Mouse (Mus musculus) forebrain, embryonic 12.5 days (tissue): ENCODE results near the gene Fam110a. TPM values are rescaled to one million over a fixed set of nuclear protein-coding genes. Genes with fewer than 3 reads are reported as not detected.
"Not testable (repeated sequence)": the region's sequence is repeated elsewhere in the genome, so short reads cannot be mapped to it uniquely, and the experiment has no call there.

Experiments used
- ATAC-seq: fragments of 200-750 bp; cut with Nextera tagmentation; 2 replicates; pipeline ENCODE4 v1.8.0; 2017; ENCODE audit warnings: moderate TSS enrichment; ENCODE audit not compliant: low FRiP score
- H3K27ac ChIP-seq: fragments of 300-500 bp; sonication (generic); 2 replicates; pipeline ENCODE4 v1.5.1; 2016; ENCODE audit warnings: mild to moderate bottlenecking
- H3K27me3 ChIP-seq: fragments of 300-500 bp; sonication (generic); 2 replicates; pipeline ENCODE4 v1.6.1; 2016; ENCODE audit warnings: mild to moderate bottlenecking
- H3K36me3 ChIP-seq: fragments of 300-500 bp; sonication (generic); replicated peaks from 2 replicates; pipeline ENCODE4 v1.6.1; 2016; ENCODE audit warnings: mild to moderate bottlenecking
- H3K4me1 ChIP-seq: fragments of 300-500 bp; sonication (generic); 2 replicates; pipeline ENCODE4 v1.6.1; 2016
- H3K4me2 ChIP-seq: fragments of 300-500 bp; sonication (generic); 2 replicates; pipeline ENCODE4 v1.6.1; 2016; ENCODE audit warnings: mild to moderate bottlenecking, moderate library complexity
- H3K4me3 ChIP-seq: fragments of 300-500 bp; sonication (generic); replicated peaks from 2 replicates; pipeline ENCODE4 v1.5.1; 2016; ENCODE audit warnings: mild to moderate bottlenecking
- H3K9ac ChIP-seq: fragments of 300-500 bp; sonication (generic); 2 replicates; pipeline ENCODE4 v1.6.1; 2016; ENCODE audit warnings: mild to moderate bottlenecking
- H3K9me3 ChIP-seq: fragments of 300-500 bp; sonication (generic); 2 replicates; pipeline ENCODE4 v1.6.1; 2016
- WGBS: fragments of 180-500 bp; shearing (Covaris S2); methylation state at CpG from one replicate; pipeline ENCODE4 v1.1.7; 2016; 5-methylcytosine and 5-hydroxymethylcytosine counted together
- polyA plus RNA-seq: library from polyadenylated mRNA; unstranded; fragments of >200 nt; fragmentation: Nextera tagmentation; extraction: Ambion mirVana; gene quantifications from 2 replicates; pipeline ENCODE4 v1.2.1, GENCODE M21; 2016

The Fam110a gene
- polyA plus RNA-seq, 1 experiment from 2014 or later: 90.2 TPM

DNA sequence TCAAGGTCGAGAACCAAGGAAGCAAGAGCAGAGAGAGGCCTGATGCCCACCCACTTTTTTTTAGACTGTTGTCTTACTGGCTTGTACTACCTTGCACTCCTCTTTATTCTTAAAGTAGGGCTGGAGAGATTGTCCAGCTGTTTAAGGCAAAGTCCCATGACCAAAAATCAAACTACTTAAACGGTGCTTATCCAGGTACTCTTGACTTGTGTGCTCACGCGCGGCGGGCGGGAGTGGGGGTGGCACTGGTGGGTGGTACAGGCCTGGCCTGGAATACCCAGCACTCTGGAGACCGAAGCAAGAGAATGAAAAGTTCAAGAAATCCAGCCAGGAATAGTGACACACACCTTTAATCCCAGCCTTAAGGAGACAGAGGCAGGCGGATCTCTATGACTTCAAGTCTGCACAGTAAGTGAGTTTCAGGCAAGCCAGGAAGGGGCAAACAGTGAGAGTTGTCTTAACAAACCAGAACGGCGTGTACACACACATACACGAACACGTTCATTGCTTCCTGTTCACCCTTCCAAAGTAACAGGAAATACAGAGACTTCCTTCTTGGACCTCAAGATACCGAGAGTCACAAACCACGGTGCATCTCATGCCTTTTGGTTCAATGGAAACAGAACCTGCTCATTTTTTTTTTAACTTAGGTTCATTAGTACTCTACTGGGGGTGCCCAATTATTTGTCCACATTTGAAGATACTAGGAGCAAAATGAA is 29.2 kb upstream of the Fam110a start:
- Histone ChIP-seq H3K4me3 (no peak overlapping the region), H3K9me3 (no peaks in the 10 kb centered on the region), H3K27ac (no peak overlapping the region), H3K9ac (no peak overlapping the region), H3K4me2 (no peak overlapping the region), H3K36me3 (no peaks in the 10 kb centered on the region), H3K4me1 (no peaks in the 10 kb centered on the region), H3K27me3 (no peaks in the 10 kb centered on the region)
- no peak for ATAC-seq
- WGBS: 89% methylated on average over 15 of the region's 15 CpGs

DNA sequence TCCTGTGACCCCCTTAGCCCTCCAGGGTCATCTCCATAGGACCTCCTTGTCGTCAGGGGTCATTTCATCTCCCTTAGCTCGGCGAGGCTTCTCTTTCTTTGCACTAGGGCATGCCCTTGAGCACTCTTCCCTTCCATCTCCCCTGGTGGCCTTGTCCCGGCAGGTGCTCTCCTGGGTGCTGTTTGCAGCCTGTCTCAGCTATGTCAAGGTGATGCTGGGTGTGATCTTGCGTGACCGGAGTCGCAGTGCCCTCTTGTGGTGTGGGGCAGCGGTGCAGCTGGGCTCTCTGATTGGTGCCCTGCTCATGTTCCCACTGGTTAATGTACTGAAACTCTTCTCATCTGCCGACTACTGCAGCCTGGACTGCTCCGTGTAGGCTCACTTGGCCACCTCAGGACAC is 27.8 kb upstream of the Fam110a start:
- H3K27ac ChIP-seq: no peak overlapping the region
- H3K4me3 ChIP-seq: no peak overlapping the region
- no peaks in the 10 kb centered on the region for H3K9me3 ChIP-seq
- no peaks in the 10 kb centered on the region for H3K4me1 ChIP-seq
- 65% methylated on average over 10 of the region's 10 CpGs for WGBS
- H3K9ac ChIP-seq: no peak overlapping the region
- H3K27me3 ChIP-seq: no peaks in the 10 kb centered on the region
- no peak overlapping the region for H3K4me2 ChIP-seq
- no peaks in the 10 kb centered on the region for H3K36me3 ChIP-seq
- ATAC-seq: no peak

DNA sequence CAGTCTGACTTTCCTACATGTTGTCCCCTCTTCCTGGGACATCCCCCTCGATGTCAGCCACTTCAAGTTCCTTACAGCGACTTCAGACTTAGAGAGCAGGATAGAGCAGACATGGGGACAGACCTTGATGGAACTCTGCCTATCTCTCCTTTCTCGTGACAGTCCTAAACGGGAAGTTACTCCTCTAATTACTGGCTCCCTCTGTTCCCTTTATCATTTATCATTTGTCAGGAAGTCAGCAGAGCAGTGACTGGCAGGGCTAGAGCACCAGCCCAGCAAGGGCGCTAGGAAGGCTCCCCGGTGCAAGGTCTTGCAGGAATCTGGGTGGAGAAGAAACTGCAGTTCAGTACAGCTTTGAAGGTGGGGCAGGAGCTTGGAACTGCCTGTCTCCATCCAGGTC is 22.5 kb upstream of the Fam110a start:
- H3K4me2 ChIP-seq: no peak overlapping the region
- no peaks in the 10 kb centered on the region for H3K9me3 ChIP-seq
- H3K4me3 ChIP-seq: no peak overlapping the region
- peaks cover 37% of the 10 kb centered on the region for H3K27me3 ChIP-seq
- H3K4me1 ChIP-seq: peaks cover 5% of the 10 kb centered on the region
- H3K27ac ChIP-seq: no peak overlapping the region
- no peak for ATAC-seq
- H3K36me3 ChIP-seq: no peaks in the 10 kb centered on the region
- no peak overlapping the region for H3K9ac ChIP-seq
- WGBS: 80% methylated on average over 6 of the region's 6 CpGs

DNA sequence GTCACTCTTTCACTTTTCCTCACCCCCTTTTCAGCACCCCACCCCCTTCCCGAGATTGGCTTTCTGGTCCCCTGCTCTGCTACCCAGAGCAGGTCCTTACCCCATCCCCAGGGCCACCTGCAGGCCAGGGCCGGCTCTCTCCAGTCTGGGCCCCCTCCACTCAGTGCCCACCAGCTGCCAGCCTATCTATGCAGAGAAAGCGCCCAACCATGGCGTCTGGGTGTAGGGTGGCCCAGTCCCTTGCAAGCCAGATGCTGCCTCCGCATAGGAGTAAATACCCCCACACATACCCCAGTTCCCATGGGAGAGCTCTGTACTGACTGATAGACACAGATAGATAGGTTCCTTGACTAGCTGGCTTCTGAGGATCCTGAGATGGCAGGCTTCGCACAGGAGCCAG is 20.7 kb upstream of the Fam110a start:
- H3K9me3 ChIP-seq: no peaks in the 10 kb centered on the region
- no peak overlapping the region for H3K9ac ChIP-seq
- H3K27ac ChIP-seq: no peak overlapping the region
- no peak overlapping the region for H3K4me2 ChIP-seq
- H3K36me3 ChIP-seq: no peaks in the 10 kb centered on the region
- peaks cover 5% of the 10 kb centered on the region for H3K4me1 ChIP-seq
- peaks cover 54% of the 10 kb centered on the region for H3K27me3 ChIP-seq
- 60% methylated on average over 6 of the region's 6 CpGs for WGBS
- no peak overlapping the region for H3K4me3 ChIP-seq
- ATAC-seq: no peak

DNA sequence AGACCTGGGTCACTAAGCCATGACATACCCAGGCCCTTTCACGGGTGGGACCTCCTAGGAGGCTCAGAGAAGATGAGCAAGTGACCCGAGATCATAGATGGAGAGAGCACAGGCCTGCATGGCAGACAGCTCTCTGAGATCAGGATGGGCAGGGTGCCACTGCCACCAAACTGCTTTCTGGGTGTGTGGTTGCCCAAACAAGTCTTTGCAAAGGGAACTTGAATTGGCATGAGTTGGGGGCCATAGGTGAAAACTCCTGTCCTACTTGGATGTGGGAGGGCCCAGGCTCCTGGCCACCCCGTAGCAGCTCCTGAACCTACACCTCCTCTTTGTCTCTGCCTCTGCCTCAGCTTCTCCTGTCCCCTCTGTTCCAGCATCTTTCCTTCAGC is 20.3 kb upstream of the Fam110a start:
- H3K9me3 ChIP-seq: no peaks in the 10 kb centered on the region
- peaks cover 5% of the 10 kb centered on the region for H3K4me1 ChIP-seq
- no peak for ATAC-seq
- H3K4me3 ChIP-seq: no peak overlapping the region
- no peaks in the 10 kb centered on the region for H3K36me3 ChIP-seq
- H3K9ac ChIP-seq: no peak overlapping the region
- H3K27ac ChIP-seq: no peak overlapping the region
- H3K27me3 ChIP-seq: peaks cover 59% of the 10 kb centered on the region
- 45% methylated on average over 3 of the region's 3 CpGs for WGBS
- H3K4me2 ChIP-seq: no peak overlapping the region

DNA sequence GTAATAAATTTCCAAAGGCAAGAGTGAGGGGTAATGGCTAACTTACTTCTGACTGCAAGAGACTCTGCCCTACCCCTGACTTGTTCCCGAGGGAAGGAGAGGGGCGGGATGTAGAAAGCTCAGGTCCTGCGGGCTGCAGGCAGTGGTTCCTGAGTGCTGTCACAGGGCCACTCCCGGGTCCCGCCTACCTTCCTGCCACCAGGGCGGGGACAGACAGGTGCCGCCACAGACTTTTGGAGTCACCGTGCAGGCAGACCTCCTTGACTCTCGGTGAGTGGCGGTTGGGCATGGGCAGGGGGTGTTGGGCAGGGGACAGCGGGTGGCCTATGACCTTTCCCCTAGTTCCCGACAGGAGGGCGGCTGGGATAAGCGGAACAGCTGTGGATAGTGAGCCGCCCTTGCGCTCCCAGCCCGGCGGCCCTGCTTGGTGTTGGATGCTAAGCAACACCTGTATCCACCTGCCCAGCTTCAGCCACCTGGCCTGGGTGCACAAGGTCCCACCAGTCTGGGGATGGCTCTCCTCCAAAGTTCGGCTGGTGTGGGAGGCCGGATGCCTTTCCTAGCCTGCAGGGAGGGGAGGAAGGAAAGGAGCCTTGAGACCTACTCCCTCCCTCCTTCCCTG is 19.8 kb upstream of the Fam110a start:
- Histone ChIP-seq H3K4me1 (peaks cover 8% of the 10 kb centered on the region), H3K27ac (no peak overlapping the region), H3K36me3 (no peaks in the 10 kb centered on the region), H3K9ac (no peak overlapping the region), H3K9me3 (no peaks in the 10 kb centered on the region), H3K4me3 (no peak overlapping the region), H3K27me3 (peaks cover 63% of the 10 kb centered on the region), H3K4me2 (0 out of 2 replicates have a peak overlapping the region, but pooled peaks have one; percentile 10)
- 8% methylated on average over 20 of the region's 20 CpGs for WGBS
- ATAC-seq: no peak

DNA sequence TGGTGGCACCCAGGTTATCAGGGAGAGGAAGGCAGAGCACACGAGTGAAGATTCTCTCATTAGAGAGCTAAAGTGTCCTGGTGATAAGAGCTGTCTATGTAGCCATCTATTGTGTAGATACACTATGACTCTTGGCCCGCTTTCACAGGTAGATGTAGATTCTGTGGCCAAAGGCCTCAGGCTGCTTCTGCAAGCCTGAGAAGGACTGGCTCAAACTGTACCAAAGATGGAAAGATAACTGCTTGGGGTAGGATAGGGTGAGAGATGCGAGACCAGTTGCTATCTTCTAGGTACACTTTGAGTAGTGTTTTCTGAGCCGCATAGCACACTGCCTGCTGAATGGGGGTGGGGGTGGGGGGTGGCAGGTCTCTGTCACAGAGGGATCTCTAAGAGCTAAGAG is 18.9 kb upstream of the Fam110a start:
- Histone ChIP-seq H3K9me3 (no peaks in the 10 kb centered on the region), H3K4me2 (no peak overlapping the region), H3K36me3 (no peaks in the 10 kb centered on the region), H3K4me3 (no peak overlapping the region), H3K27ac (no peak overlapping the region), H3K9ac (no peak overlapping the region), H3K27me3 (peaks cover 67% of the 10 kb centered on the region), H3K4me1 (peaks cover 16% of the 10 kb centered on the region)
- no peak for ATAC-seq
- WGBS: 75% methylated on average over 4 of the region's 4 CpGs

DNA sequence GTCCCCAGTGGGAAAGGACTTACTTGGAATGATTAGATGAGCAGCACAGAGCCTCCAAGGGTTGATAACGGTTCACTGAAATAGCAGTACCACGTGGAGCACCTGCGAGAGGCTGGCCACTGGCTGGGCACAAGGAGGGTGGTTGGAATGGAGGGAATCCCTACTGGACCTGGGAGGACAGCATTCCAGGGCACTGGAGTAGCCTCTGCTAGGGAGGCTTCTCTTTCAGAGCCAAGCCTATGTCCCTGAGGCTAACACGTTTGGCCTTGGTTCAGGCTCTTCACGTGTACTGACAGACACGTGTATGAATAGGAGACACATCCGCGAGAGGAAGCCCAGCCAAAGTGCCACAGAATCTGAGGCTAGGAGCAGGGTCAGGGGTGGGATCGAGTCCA is 18.5 kb upstream of the Fam110a start:
- Histone ChIP-seq H3K36me3 (no peaks in the 10 kb centered on the region), H3K9me3 (no peaks in the 10 kb centered on the region), H3K4me2 (no peak overlapping the region), H3K4me1 (peaks cover 16% of the 10 kb centered on the region), H3K4me3 (no peak overlapping the region), H3K27ac (no peak overlapping the region), H3K27me3 (peaks cover 72% of the 10 kb centered on the region), H3K9ac (no peak overlapping the region)
- 72% methylated on average over 9 of the region's 9 CpGs for WGBS
- ATAC-seq: no peak

DNA sequence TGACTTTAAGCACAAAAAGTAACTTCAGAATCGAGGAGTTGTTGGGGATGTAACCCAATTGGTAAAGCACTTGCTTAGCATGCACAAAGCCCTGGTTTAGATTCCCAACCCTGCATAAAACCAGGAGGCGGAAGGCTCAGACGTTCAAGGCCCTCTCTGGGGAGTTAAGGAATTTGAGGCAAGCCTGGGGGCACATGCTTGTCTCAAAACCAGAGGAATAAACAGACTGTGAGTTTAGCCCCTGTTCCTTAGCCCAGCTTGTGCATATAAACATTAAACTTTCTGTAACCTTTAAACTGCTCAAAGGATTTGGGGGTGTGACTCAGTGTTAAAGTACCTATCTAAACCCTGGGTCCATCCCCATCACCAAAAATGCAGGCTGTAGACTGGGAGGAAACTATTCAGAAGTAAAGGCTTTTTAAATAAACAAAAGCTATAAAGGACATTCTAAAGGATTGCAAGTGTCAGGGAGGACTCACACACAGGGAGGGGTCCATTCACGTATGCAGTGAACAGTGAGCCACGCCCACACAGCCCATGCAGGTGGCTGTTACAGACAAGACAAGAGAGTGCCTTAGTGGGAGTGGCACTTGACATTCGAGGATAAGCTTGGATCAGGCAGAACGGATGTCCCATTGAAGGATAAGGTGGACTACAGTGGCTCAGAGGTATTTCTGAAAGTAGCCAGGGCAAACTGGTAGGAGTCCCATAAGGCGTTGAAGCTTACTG is 17.9 kb upstream of the Fam110a start:
- Histone ChIP-seq H3K9ac (no peak overlapping the region), H3K27ac (no peak overlapping the region), H3K4me3 (no peak overlapping the region), H3K4me1 (peaks cover 16% of the 10 kb centered on the region), H3K4me2 (no peak overlapping the region), H3K36me3 (no peaks in the 10 kb centered on the region), H3K9me3 (no peaks in the 10 kb centered on the region), H3K27me3 (peaks cover 72% of the 10 kb centered on the region)
- no peak for ATAC-seq
- whole genome bisulfite sequencing: 54% methylated on average over 8 of the region's 8 CpGs

DNA sequence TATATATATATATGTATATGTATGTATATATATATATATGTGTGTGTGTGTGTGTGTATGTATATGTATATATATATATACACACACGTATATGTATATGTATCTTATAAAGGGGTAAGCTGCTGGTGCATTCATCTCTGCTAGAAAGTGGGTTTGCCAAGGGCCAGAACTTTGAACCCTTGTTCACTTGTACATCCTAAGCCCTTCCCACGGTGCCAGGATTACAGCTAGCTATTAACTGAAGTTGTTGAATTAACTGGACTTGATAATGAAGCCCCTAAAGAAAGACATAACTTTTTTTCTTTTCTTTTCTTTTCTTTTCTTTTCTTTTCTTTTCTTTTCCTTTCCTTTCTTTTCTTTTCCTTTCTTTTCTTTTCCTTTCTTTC is 17.2 kb upstream of the Fam110a start:
- H3K4me2 ChIP-seq, H3K9ac ChIP-seq, H3K36me3 ChIP-seq, H3K9me3 ChIP-seq, H3K4me3 ChIP-seq, H3K27ac ChIP-seq, ATAC-seq: not testable (repeated sequence)
- Histone ChIP-seq H3K4me1 (peaks cover 16% of the 10 kb centered on the region), H3K27me3 (peaks cover 72% of the 10 kb centered on the region)
- 47% methylated on average over 2 of the region's 2 CpGs for WGBS

DNA sequence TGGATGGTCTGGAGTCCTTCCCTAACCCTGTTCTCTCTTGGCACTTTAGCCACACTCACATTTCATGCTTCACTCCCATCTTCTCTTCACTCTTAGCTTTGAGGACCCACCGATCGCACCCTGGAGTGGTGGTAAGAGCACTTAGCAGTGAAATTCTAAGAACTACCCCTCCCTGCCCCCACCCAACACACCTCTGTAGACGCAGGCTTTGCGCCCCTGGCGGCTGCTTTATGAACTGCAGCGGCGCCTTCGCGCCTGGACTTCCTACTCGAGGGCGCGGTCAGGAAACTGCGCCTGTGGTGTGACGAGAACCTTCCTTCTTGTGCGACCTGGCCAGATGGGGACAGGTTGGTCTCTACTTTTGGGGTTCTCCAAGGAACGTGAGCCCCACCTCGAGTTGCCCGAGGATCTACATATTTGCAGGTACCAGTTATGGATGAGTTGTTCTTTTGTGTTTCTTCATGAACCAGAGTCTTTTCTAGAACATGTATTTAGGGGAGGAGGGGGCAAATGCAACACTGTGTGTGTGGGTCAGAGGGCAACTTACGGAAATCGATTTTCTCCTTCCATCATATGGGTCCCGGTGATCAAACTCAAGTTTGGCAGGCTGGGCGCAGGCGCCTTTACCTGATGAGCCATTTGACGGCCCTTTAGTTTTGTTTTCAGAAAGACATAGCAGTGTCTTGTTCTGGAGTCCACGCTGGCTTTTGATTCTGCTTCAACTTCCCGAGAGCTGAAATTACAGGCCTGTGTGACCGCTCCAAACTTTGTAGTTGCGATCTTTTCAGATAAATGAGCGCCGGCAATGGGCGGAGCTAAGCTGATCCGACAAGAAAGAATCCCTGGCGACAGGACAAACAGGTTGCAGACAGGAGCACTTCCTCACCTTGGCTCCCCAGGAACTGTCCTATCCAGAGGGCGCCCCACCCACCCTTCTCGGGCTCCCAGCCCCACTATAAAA is 16.5 kb upstream of the Fam110a start, which contains the start of gene Slc52a3:
Gene Slc52a3 (plus strand): TSS at position 283 of the 961 bp plus-strand sequence.
- Histone ChIP-seq H3K4me3 (no peak within 1 kb of the TSS; the same call in 1 of the 2 replicates), H3K4me2 (0 out of 2 replicates have a peak within 1 kb of the TSS, but pooled peaks have one; percentile 13)

More for the DNA sequence above, 16.5 kb upstream of the Fam110a start, which contains the start of gene Slc52a3:
- ATAC-seq: peak; percentile 50; the same call in 1 of the 2 replicates
- 6% methylated on average over 35 of the region's 35 CpGs for WGBS
- H3K9ac ChIP-seq: no peak within 1 kb of the TSS
- no peaks in the 10 kb centered on the region for H3K9me3 ChIP-seq
- peaks cover 16% of the 10 kb centered on the region for H3K4me1 ChIP-seq
- no peaks in the 10 kb centered on the region for H3K36me3 ChIP-seq
- no peak within 1 kb of the TSS for H3K27ac ChIP-seq
- H3K27me3 ChIP-seq: peaks cover 72% of the 10 kb centered on the region
